Mouse (Mus musculus): ENCODE measurements at regions not wholly inside any gene's neighbourhood (a gene's known extent, or its start where the extent isn't known, plus 50 kb on each side); places are given as distances from the start of the nearest gene placed in this dataset.

DNA sequence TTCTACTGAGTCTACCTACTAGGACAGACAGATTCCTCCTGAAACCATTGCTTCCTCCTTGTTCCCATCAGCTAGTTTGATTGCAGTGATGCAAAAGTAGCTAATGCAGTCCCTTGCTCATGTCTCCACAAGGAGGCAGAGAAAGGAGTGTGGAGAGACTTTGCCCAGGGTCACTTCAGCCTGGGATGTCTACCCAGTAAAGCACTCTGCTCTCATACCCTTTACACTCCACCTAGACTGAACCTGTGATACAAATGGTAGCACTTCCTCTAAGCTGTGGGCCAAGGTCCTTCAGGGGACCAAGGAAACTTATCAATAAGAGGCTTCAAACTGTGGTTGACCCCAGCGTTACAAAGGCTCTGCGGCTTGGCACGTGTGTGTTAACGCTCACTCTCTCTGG, 140.1 kb downstream of the Ddx11 start:
- no peaks in the 10 kb centered on the region for H3K9me3 ChIP-seq (ENCODE audit: control insufficient read depth, insufficient read depth, low read depth, low read length)
- TF ChIP-seq HCFC1 (IDR thresholded peaks at IDR 0.05; ENCODE audit: borderline replicate concordance, insufficient read depth, low read length) (no peak), MAFK (IDR thresholded peaks at IDR 0.05; ENCODE audit: insufficient read depth, low read depth, low read length) (no peak), ZNF384 (IDR thresholded peaks at IDR 0.05; ENCODE audit: low read depth, low read length) (no peak), CHD2 (IDR thresholded peaks at IDR 0.05; ENCODE audit: low read depth, low read length) (no peak), ZC3H11A (IDR thresholded peaks at IDR 0.05; ENCODE audit: borderline replicate concordance, low read depth, low read length) (no peak)
- no peak for DNase-seq (ENCODE audit: low read depth, low spot score)
- H3K9ac ChIP-seq (ENCODE audit: insufficient read depth, low read depth, low read length, poor library complexity, severe bottlenecking) = no peak overlapping the region
- no peak overlapping the region for H3K27ac ChIP-seq (ENCODE audit: insufficient read depth, low read depth, low read length, poor library complexity, severe bottlenecking)
- in situ Hi-C loops (cut with MboI; ENCODE audit: low sequenced_read_pairs in 2 of 2, unreplicated experiment in 2 of 2) = no loop called here
- no peak overlapping the region for H3K4me3 ChIP-seq (ENCODE audit: insufficient read depth in 1 of 2, low read depth in 1 of 2, low read length in 2 of 2, poor library complexity in 1 of 2, severe bottlenecking in 1 of 2)
- H3K4me1 ChIP-seq (ENCODE audit: control insufficient read depth in 2 of 2, insufficient read depth in 2 of 2, low read length in 2 of 2, poor library complexity in 1 of 2) = peaks cover 2 to 4% of the 10 kb centered on the region in 2 experiments; a peak in 2 of 4 replicates
- no peaks in the 10 kb centered on the region for H3K36me3 ChIP-seq (ENCODE audit: control insufficient read depth, insufficient read depth, low read length, poor library complexity, severe bottlenecking)

DNA sequence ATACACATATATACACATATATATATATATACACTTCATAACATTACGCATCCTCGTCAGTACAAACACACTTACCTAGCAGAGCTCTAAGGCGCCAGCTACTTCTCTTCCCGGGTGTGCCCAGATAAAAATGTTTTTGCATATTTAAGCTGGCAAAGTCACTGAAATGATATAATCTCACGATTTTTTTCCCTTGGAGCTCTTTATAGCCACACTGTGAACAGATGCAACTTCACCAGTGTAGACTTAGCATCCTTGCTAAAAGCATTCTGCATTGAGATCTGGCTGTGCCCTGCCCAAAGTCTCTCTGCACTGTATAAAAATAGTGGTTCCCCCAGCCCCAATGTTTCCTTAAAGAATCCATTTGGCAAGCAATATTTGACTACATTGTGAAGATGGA, 143.5 kb downstream of the Ddx11 start:
- Histone ChIP-seq H3K36me3 (ENCODE audit: control insufficient read depth, insufficient read depth, low read length, poor library complexity, severe bottlenecking) (no peaks in the 10 kb centered on the region), H3K9me3 (ENCODE audit: control insufficient read depth, insufficient read depth, low read depth, low read length) (no peaks in the 10 kb centered on the region), H3K9ac (ENCODE audit: insufficient read depth, low read depth, low read length, poor library complexity, severe bottlenecking) (no peak overlapping the region), H3K4me1 (ENCODE audit: control insufficient read depth in 2 of 2, insufficient read depth in 2 of 2, low read length in 2 of 2, poor library complexity in 1 of 2) (peaks cover 2 to 4% of the 10 kb centered on the region in 2 experiments; a peak in 3 of 4 replicates), H3K27ac (ENCODE audit: insufficient read depth, low read depth, low read length, poor library complexity, severe bottlenecking) (no peak overlapping the region), H3K4me3 (ENCODE audit: insufficient read depth in 1 of 2, low read depth in 1 of 2, low read length in 2 of 2, poor library complexity in 1 of 2, severe bottlenecking in 1 of 2) (no peak overlapping the region)
- in situ Hi-C loops (cut with MboI; ENCODE audit: low sequenced_read_pairs in 2 of 2, unreplicated experiment in 2 of 2) = no loop called here
- TF ChIP-seq ZNF384 (IDR thresholded peaks at IDR 0.05; ENCODE audit: low read depth, low read length) (no peak), MAFK (IDR thresholded peaks at IDR 0.05; ENCODE audit: insufficient read depth, low read depth, low read length) (no peak)
- DNase-seq (ENCODE audit: low read depth, low spot score) = no peak

DNA sequence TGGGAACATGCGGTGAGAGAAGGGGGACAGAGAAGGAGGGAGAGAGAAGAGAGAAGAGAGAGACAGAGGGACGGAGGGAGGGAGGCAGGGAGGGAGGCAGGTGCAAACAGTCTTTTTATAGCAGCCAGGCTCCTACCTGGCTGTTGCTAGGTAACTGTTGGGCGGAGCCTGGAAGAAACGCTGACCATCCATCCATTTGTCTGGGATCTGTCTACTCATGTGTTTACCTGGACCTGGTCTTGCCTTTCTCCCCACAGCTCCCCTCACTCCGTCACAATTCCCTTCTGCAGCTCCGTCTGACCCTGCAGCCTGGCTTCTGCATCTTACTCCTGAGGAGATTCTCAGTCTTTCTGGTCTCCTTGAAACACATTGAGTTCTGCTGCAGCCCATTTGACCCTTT, 144.5 kb downstream of the Ddx11 start:
- DNase-seq (ENCODE audit: low read depth, low spot score) = no peak
- Histone ChIP-seq H3K9ac (ENCODE audit: insufficient read depth, low read depth, low read length, poor library complexity, severe bottlenecking) (no peak overlapping the region), H3K4me3 (ENCODE audit: insufficient read depth in 1 of 2, low read depth in 1 of 2, low read length in 2 of 2, poor library complexity in 1 of 2, severe bottlenecking in 1 of 2) (no peak overlapping the region), H3K27ac (ENCODE audit: insufficient read depth, low read depth, low read length, poor library complexity, severe bottlenecking) (no peak overlapping the region), H3K9me3 (ENCODE audit: control insufficient read depth, insufficient read depth, low read depth, low read length) (no peaks in the 10 kb centered on the region), H3K4me1 (ENCODE audit: control insufficient read depth in 2 of 2, insufficient read depth in 2 of 2, low read length in 2 of 2, poor library complexity in 1 of 2) (peaks cover 2 to 4% of the 10 kb centered on the region in 2 experiments; a peak in 3 of 4 replicates), H3K36me3 (ENCODE audit: control insufficient read depth, insufficient read depth, low read length, poor library complexity, severe bottlenecking) (no peaks in the 10 kb centered on the region)
- in situ Hi-C loops (cut with MboI; ENCODE audit: low sequenced_read_pairs in 2 of 2, unreplicated experiment in 2 of 2) = no loop called here
- no peak for TF ChIP-seq HCFC1 (IDR thresholded peaks at IDR 0.05; ENCODE audit: borderline replicate concordance, insufficient read depth, low read length)
- no peak for TF ChIP-seq ZC3H11A (IDR thresholded peaks at IDR 0.05; ENCODE audit: borderline replicate concordance, low read depth, low read length)
- TF ChIP-seq ZNF384 (IDR thresholded peaks at IDR 0.05; ENCODE audit: low read depth, low read length) = no peak
- no peak for TF ChIP-seq CHD2 (IDR thresholded peaks at IDR 0.05; ENCODE audit: low read depth, low read length)
- no peak for TF ChIP-seq MAFK (IDR thresholded peaks at IDR 0.05; ENCODE audit: insufficient read depth, low read depth, low read length)

- Histone ChIP-seq H3K4me1 (ENCODE audit: control insufficient read depth in 2 of 2, insufficient read depth in 2 of 2, low read length in 2 of 2, poor library complexity in 1 of 2) (peaks cover 2 to 8% of the 10 kb centered on the region in 2 experiments; a peak in 3 of 4 replicates), H3K4me3 (ENCODE audit: insufficient read depth in 1 of 2, low read depth in 1 of 2, low read length in 2 of 2, poor library complexity in 1 of 2, severe bottlenecking in 1 of 2) (no peak overlapping the region), H3K9me3 (ENCODE audit: control insufficient read depth, insufficient read depth, low read depth, low read length) (no peaks in the 10 kb centered on the region), H3K36me3 (ENCODE audit: control insufficient read depth, insufficient read depth, low read length, poor library complexity, severe bottlenecking) (no peaks in the 10 kb centered on the region), H3K27ac (ENCODE audit: insufficient read depth, low read depth, low read length, poor library complexity, severe bottlenecking) (no peak overlapping the region), H3K9ac (ENCODE audit: insufficient read depth, low read depth, low read length, poor library complexity, severe bottlenecking) (no peak overlapping the region)
- DNase-seq (ENCODE audit: low read depth, low spot score) = no peak
- TF ChIP-seq HCFC1 (IDR thresholded peaks at IDR 0.05; ENCODE audit: borderline replicate concordance, insufficient read depth, low read length) (no peak), ZNF384 (IDR thresholded peaks at IDR 0.05; ENCODE audit: low read depth, low read length) (no peak), MAFK (IDR thresholded peaks at IDR 0.05; ENCODE audit: insufficient read depth, low read depth, low read length) (no peak), CHD2 (IDR thresholded peaks at IDR 0.05; ENCODE audit: low read depth, low read length) (no peak), ZC3H11A (IDR thresholded peaks at IDR 0.05; ENCODE audit: borderline replicate concordance, low read depth, low read length) (no peak)
- in situ Hi-C loops (cut with MboI; ENCODE audit: low sequenced_read_pairs in 2 of 2, unreplicated experiment in 2 of 2) = no loop called here
Measured at GRCm38 (mm10) chr17:66269567-66269966, 146.2 kb downstream of the Ddx11 start.

DNA sequence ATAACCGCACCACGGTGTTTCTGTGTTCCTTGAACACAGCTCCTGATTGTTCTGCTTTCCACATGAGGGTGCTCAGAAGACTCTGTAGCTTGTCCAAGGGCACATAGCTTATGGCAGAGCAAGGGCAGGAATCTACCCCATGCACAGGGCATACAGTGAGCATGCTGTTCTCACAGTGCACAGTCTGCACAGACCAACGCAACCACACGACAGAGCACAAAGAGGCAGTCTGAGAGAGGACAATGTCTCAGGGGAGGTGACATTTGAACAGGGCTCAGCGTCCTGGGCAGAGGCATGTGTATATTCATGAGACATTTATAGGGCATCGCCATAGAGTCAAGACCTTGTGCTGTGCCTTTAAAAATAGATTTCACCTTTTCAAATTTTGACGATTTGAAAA, 148.6 kb downstream of the Ddx11 start:
- Histone ChIP-seq H3K4me3 (ENCODE audit: insufficient read depth in 1 of 2, low read depth in 1 of 2, low read length in 2 of 2, poor library complexity in 1 of 2, severe bottlenecking in 1 of 2) (no peak overlapping the region), H3K4me1 (ENCODE audit: control insufficient read depth in 2 of 2, insufficient read depth in 2 of 2, low read length in 2 of 2, poor library complexity in 1 of 2) (peaks cover 2 to 8% of the 10 kb centered on the region in 2 experiments; a peak in 3 of 4 replicates), H3K9ac (ENCODE audit: insufficient read depth, low read depth, low read length, poor library complexity, severe bottlenecking) (no peak overlapping the region), H3K9me3 (ENCODE audit: control insufficient read depth, insufficient read depth, low read depth, low read length) (no peaks in the 10 kb centered on the region), H3K36me3 (ENCODE audit: control insufficient read depth, insufficient read depth, low read length, poor library complexity, severe bottlenecking) (no peaks in the 10 kb centered on the region), H3K27ac (ENCODE audit: insufficient read depth, low read depth, low read length, poor library complexity, severe bottlenecking) (no peak overlapping the region)
- in situ Hi-C loops (cut with MboI; ENCODE audit: low sequenced_read_pairs in 2 of 2, unreplicated experiment in 2 of 2) = no loop called here
- TF ChIP-seq ZC3H11A (IDR thresholded peaks at IDR 0.05; ENCODE audit: borderline replicate concordance, low read depth, low read length) (no peak), CHD2 (IDR thresholded peaks at IDR 0.05; ENCODE audit: low read depth, low read length) (no peak), ZNF384 (IDR thresholded peaks at IDR 0.05; ENCODE audit: low read depth, low read length) (no peak), HCFC1 (IDR thresholded peaks at IDR 0.05; ENCODE audit: borderline replicate concordance, insufficient read depth, low read length) (no peak), MAFK (IDR thresholded peaks at IDR 0.05; ENCODE audit: insufficient read depth, low read depth, low read length) (no peak)
- no peak for DNase-seq (ENCODE audit: low read depth, low spot score)
